Mouse (Mus musculus): ENCODE data around the gene Colca2.

- TF ChIP-seq CTCF (IDR thresholded peaks at IDR 0.05; ENCODE audit: extremely low read depth, insufficient read depth, insufficient read length, insufficient replicate concordance) (no peak), POLR2A (IDR thresholded peaks at IDR 0.05; ENCODE audit: low read depth, low read length) (no peak)
Measured at GRCm38 (mm10) chr9:51303980-51304379, 25.6 kb upstream of the Colca2 start.
